Mouse (Mus musculus) c-Kit-positive CD71-positive TER-119-negative erythroid progenitor cells, embryonic 14.5 days (primary cell): Measurements from ENCODE around the gene Asb17.
"Not testable (repeated sequence)": the region's sequence is repeated elsewhere in the genome, so short reads cannot be mapped to it uniquely, and the experiment has no call there.

Source experiments
- DNase-seq: peaks from one replicate; pipeline ENCODE4 v3.0.0-alpha.2; 2013; ENCODE audit warnings: low read depth

Asb17 gene

DNA sequence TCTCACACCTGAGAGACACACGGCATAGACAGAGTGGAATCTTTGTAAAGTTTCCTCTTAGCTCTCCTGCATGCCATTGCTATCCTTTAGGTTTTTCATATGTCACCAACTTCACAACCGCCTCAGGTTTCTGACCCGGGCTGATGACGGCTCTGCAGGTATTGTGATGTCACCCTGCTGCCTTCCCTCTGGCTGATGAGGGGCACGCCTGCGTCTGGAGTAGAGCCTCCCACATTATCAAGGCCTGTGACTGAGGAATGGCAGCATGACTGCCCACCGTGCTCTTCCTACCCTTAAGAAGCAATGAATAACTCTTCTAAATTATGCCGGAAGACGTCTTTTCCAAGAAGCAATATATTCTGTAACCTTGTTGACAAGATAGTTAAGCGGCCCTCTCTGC, at the start of gene Asb17:
Gene Asb17, plus strand, starts transcription at position 180 of the 400 bp plus-strand sequence.
- DNase-seq = no peak

DNA sequence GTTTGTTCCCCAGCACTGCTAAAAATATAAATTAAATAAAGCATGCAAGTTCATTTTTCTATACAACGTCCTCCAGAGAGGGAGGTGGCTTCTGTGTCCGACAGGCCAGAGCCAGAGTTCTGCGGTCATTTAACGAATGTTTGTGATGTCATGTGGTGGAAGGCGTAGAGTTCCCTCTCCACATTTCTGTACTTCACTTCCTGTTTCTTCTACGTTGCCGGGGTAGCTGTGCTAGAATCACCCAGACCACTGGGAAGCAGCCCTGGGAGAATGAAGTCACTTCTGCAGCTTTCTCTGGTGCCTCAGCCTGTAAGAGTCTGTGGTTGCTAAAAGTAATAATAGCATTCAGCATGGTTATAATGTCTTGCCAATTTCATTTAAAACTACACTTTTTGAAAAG, 46.4 kb upstream of the Asb17 start:
- no peak for DNase-seq

DNA sequence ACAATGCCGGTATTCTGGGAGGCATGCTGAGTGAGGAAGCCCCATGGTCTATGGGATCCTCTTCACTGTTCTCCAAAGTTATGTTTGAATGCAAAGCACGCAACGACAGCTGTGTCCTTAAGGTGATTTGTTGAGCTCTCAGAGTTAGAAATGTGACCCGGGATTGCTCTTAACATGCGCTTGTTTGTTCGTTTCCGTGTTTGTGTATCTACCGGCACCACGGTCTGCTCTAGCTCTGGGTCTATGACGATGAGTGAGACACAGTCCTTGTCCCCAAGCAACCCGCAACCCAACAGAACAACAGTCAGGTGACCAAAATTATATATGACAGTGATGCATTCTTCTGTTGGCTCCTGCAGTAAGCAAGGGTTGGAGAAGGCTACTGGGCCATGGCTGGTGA, 44.4 kb upstream of the Asb17 start:
- DNase-seq = no peak

DNA sequence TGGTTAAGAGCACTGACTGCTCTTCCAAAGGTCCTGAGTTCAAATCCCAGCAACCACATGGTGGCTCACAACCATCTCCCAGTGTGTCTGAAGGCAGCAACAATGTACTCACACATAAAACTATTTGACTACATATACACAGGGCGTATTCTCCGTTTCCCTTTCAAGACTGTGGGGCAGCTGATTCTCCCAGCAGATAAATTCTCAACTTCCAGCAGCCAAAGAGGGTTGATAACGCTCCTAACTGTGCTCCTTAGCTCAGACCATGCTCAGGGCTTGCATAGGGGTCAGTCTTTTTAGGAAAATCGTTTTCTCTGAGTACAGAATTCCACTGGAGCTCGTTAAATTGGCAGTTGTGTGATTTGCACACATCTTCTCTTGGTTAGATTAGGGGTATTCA, 43.3 kb upstream of the Asb17 start:
- no peak for DNase-seq

DNA sequence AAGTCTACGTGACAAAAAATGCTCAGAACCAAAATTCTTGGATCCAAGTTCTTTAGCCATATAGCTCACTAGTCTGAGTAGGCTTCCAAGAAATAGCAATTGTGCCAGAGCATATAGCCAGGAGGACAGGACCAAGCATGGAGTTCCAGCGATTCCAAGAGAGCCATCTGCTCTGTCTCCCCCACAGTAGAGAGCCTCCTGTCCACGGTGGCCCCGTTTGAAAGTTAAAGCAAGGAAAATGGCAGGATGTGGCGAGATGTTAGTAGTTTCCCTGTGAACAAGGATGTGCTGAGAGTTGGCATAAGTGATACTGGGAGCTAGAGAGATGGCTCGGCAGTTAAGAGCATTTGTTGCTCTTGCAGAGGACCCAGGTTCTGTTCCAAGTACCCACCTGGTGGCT, 42.5 kb upstream of the Asb17 start:
- DNase-seq = no peak

DNA sequence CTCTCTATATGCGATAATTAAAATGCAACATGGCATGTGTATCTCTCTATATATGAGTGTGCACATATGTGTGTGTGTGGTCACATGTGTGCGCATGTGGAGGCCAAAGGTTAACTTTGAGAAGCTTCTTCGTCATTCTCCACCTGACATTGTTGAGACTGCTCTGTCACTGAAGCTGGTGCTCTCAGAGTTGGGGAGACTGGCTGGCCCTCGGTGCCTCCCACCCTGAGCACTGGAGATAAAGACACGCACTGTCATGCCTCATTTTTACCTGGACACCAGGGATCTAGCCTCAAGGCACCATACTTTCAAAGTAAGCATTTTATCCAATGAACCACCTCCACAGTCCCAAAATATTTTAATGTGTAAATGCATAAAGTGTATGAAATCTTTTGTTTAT, 41.4 kb upstream of the Asb17 start:
- no peak for DNase-seq

DNA sequence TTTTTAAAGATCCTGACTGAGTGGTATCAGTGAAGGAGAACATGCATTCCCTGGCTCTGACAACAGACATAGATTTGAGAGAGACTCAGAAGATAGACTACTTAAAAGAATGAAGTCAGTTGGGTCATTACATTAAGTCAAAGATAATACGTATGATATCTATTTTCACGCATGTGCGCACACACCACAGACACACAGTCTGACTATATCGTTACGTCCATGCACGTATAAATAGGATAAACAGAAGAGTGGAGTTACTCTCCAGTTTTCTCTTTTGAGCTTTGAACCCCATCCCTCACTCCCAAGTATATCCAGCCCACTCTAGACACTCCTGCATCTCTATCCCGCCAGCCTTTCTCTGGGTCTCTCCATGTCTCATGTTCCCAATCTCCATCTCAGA, 40.0 kb upstream of the Asb17 start:
- DNase-seq = no peak

DNA sequence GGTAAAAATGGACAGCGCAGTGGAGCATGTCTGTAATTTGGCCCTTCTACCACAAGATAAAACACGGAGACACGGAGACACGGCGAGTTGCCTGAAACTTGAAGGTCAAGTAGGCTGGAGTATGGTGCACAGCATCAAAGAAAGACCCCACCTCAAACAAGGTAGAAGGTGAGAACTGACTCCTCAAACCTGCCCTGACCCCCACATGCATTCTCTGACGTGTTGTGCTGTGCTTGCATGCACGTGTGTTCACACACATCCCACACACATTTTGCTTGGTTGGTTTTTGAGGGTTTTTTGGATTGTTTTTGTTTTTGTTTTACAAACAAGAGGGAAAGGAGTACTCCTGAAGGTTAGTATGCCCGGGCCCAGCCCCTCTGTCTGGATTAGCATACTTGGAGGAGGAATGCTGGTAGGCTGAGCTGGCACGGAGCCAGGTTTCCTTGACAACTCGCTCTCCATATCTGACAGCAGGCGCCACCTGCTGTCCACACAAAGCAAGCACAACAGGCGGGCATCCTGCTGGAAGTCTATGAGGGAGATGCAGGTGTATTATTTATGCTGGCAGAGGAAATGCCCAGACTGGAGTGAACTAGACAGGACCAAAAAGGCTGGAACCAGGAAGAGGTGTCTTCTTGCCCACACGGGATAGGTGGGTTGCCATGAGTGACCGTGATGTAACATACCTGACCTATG, 37.8 kb upstream of the Asb17 start:
- DNase-seq = peak; percentile 85

DNA sequence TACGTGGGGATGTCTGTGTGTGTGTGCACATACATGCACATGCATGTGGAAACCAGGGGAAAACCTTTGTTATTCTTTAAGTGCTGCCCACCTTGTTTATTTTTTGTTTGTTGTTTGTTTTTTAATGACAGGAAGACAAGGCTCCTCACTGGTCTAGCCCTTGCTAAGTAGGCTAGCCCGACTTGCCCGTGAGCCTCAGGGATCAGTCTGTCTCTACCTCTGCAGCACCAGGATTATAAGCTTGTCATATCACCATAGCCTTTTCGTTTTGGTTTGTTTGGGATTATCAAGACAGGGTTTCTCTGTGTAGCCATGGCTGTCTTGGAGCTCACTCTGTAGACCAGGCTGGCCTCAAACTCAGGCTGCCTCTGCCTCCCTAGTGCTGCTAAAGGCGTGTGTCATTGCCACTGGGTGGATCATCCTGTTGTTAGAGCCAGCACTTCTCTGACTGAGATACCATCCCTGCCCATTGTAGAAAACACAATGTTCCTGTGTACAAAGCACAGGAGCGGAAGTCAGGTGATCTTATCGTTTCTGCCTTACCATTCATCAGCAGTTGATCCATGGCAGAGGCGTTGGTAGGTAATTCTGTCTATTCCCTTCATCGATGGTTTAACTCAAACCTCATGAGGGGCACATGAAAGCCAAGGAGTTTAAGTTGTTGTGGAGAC, 37.1 kb upstream of the Asb17 start:
- no peak for DNase-seq

DNA sequence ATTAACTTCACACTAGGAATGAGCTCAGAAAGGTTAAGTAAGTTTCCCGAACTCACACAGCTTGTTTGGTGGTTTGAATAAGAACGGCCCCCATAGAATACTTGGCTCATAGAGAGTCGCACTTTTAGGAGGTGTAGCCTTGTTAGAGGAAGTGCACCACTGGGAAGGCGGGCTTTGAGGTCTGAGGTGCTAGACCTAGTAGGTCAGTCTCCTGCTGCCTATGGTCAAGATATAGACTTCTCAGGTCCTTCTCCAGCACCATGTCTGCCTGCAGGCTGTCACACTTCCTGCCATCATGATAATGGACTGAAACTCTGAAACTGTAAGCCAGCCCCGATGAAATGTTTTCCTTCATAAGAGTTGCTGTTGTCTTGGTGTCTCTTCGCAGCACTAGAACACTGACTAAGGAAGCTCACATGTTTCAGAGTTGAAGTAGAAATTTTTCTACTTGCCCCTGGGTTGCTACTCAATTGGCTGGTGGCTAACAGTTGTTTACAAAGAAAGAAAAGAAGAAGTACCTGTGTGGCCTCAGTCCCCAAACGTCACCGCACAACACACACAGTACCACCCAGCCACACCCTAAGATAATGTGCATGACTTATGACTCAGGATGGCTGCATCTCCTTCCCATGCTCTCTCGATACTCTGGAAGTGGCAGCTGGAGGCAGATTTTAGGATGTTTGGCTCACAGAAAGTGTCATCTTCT, 36.4 kb upstream of the Asb17 start:
- no peak for DNase-seq

DNA sequence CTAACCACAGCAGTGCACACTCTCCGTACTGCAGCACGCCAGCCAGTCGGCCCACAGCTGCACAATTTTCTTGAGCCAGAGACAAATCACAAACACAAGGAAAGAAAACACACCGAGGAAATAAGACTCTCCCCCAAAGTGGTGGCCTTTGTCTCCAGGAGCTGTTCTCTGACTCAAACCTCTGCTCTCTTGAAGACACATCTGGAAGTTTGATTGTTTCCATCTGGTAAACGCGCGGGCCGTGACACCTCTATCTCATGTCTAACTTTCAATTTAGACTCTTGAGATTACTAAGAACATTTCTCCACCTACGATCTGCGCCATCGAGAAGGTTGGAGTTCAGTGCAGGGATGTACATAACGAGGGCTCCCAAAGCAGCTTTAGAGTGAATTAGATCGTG, 35.6 kb upstream of the Asb17 start:
- no peak for DNase-seq

DNA sequence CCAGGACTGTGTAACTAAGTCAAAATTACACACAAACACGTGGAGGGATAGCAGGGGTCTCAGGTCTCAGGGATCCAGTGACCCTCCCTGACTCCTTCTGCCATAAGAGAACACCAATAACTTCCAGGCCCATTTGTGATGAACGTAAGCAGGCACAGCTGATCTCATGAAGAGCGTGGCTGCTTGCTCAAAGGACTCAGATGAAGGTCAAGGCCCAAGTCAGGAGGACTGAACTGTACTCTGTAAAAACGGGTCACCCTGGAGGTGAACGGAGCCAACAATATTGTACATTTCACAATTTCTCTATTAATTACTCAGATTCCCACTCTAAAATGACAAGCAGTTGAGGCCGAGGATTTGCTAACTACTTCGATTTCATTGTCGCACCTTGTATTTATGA, 30.0 kb upstream of the Asb17 start:
- no peak for DNase-seq

DNA sequence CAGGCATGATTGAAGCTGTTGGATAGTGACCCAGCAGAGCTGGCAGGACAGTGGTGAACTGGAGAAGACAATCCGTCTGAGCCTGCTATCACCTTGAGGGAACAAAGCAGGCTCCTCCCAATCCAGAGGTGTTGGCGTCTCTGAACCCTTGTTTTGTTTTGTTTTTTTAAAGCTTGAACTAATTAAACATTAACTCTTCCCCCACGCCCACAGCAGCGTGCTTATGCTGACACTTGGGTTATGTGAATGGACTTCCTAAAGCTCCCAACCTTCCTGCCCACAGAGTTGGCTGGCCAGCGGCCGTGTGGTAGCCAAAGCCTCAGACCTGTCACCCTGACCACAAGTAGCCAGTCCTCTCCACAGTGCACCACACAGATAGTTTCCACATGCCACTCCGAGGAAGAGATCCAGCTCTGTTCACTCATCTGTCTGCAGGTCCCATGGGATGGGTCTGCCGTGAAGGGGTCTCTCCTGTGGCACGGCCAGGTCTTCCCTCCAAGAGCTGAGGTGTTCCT, 26.6 kb upstream of the Asb17 start:
- DNase-seq = no peak

DNA sequence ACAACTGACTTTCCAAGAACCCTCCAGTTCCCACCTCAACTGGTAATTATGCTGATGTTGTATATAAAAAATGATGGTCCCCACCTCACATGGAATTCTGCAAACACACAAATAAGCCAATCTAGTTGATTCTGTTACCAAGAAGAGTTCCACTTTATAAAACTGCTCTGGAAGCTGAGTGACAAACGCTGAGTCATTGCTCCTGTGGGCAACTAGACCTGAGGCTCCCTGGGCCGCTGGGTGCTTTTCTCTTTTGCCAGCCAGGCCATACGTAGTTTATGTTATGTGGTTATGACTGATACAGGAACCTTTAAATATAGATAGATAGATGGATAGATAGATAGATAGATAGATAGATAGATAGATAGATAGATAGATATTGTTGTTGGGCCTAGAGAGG, 25.3 kb upstream of the Asb17 start:
- DNase-seq = no peak

DNA sequence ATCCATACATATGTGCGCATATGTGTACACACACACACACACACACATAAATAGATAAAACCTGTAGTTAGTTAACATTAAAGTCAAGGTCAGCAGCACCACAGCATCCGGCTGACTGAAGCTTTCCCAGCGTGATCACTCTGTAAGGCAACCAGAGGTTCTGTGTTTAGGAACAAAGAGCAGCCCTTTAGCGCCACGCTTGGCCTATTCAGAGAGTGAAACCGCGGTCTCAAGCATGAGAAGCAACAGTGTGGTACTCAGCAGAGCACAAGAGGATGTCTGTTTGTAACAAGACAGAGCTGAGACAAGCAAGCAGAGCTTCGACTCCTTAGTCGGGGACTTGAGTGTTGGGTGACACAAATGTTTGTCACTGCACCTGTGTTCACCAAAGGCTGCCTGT, 24.6 kb upstream of the Asb17 start:
- no peak for DNase-seq

DNA sequence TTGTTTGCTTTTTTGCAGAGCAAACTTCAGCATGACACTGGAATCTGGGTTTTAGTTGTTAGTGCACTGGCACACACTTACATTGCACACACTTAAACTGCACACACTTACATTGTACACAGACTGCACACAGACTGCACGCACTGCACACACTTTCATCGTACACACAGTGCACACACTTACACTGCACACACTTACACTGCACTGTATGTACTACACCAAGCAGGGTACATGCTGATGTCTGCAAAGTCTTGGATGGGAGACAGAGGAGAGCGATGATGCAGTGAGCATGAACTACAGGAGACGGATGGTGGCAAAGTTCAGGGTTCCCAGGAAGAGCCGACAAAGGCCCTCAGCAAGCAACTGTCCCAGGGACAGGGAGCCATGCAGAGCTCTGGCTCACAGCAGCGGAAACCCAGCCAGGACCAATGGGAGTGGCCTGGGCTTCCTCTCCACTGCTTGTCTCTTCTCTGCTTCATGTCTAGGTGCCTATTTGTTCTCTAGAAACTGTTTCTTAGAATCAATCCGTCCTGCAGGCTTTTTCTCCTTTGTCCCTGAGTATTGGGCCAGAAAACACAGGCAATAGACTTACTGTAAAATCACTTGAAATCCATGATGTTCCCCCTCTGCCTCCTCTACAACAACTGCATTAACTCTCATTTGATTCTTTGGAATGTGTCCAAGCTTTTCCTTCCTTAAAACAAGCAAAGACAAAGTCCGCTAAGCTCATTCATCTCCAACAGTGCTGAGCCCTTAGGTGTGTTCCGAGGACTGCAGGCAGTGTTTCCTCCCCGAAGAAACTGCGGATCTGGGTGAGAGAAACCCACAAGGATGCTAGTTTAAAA, 20.1 kb upstream of the Asb17 start:
- no peak for DNase-seq

DNA sequence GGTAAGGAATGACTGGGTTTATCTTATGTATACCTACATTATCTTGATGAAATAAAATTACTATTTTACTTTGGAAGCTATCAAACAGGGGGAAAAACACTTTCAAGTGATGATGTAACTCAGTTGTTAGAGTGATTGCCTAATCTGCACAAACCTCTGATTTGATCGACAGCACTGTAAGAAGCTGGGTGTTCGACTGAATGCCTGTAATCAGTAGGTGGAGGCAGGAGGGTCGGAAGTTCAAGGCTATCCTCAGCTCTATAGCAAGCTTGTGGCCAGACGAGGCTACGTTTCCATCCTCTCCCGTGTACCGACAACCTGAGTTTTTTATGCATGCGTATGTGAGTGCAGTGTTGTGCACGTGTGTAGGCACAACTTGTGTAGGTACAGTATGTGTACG, 18.8 kb upstream of the Asb17 start:
- DNase-seq = no peak

DNA sequence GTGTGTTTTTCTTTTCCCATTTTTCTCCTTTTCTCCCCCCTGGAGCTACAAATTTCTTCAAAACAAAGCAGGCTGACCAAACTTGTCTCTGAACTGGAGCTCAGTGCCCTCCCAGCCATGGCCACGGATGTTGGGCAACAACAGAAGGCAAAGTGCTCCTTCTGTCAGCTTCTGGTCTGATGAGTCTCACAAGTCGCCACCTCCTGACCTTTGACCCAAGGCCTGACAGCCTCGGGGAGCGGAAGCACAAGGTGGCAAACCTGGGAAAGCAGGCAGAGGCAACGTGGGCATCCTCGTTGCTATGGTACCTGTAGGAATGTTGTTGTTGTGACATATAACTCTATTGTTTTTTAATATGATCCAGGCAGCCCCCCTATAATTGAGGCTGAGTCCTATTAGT, 17.4 kb upstream of the Asb17 start:
- DNase-seq = no peak

DNA sequence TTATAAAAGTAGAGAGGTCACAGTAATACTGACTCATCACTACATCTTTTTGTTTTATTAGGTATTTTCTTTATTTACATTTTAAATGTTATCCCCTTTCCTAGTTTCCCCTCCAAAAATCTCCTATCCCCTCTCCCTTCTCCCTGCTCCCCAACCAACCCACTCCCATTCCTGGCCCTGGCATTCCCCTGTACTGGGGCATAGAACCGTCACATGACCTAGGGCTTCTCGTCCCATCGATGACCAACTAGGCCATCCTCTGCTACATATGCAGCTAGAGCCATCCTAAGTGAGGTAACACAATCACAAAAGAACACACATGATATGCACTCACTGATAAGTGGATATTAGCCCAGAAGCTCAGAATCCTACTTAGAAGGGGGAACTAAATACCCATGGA, 14.2 kb upstream of the Asb17 start:
- not testable (repeated sequence) for DNase-seq

DNA sequence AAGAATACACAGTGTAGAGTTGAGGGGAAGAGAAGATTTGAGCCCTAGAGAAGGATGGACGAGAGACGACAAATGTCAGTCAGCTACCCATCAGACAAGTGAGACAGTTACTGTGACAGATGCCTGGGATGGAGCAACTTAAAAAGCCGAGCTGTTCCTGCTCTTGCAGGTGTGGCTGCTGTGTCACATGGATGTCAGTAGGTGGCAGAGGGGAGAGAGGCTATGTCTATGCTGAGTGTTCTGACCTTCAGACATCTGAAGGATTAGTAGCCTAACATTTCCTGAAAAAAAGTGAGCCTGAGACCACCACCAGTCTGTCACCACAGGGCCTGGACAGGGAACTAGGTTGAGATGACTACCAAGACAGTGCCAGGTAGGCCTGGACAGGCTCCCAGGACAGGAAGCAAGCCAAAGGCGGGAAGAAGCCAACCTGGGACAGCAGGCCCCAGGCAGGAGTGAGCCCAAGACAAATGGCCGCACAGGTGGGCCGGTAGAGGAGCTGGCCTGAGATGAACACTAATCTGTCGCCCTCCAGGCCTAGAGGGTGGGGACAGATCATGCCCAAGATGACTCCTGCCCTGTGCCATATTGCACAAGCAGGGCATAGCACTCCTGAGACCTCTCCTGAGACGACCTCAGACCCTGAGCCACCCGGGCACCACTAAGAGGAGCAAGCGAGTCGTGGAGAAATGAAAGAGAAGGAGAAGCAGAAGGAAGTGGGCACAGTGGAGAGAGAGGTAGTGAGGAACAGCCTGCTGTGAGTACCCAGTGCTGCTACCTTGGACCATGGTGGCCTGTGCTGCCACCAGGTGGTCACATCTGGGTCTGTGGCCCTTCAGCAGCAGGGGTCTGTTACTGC, 12.8 kb upstream of the Asb17 start:
- no peak for DNase-seq
